Mouse (Mus musculus) midbrain, postnatal 0 days (tissue): ENCODE measurements at regions not wholly inside any gene's neighbourhood (a gene's known extent, or its start where the extent isn't known, plus 50 kb on each side); places are given as distances from the start of the nearest gene placed in this dataset.
A peak's percentile ranks its signal among the peaks of the same experiment; 100 is the strongest.

Experiments used
- ATAC-seq: fragments of 200-750 bp; cut with Nextera tagmentation; 2 replicates; pipeline ENCODE4 v1.8.0; 2017; ENCODE audit warnings: moderate number of reproducible peaks, mild to moderate bottlenecking, moderate TSS enrichment, moderate library complexity; ENCODE audit not compliant: low FRiP score
- DNase-seq: peaks from one replicate; pipeline ENCODE4 v3.0.0-alpha.2; 2015; ENCODE audit warnings: low spot score
- H3K27ac ChIP-seq: fragments of 300-500 bp; sonication (generic); 2 replicates; pipeline ENCODE4 v1.5.1; 2014; ENCODE audit warnings: low read depth, mild to moderate bottlenecking, low read length, mixed read lengths
- H3K27me3 ChIP-seq: fragments of 300-500 bp; sonication (generic); 2 replicates; pipeline ENCODE4 v1.6.1; 2014; ENCODE audit warnings: low read length, control low read depth, mixed read lengths; ENCODE audit not compliant: insufficient read depth
- H3K36me3 ChIP-seq: fragments of 300-500 bp; sonication (generic); 2 replicates; pipeline ENCODE4 v1.6.1; 2014; ENCODE audit warnings: low read length, control low read depth, mixed read lengths; ENCODE audit not compliant: insufficient read depth
- H3K4me1 ChIP-seq: fragments of 300-500 bp; sonication (generic); 2 replicates; pipeline ENCODE4 v1.6.1; 2014; ENCODE audit warnings: mild to moderate bottlenecking, control low read depth, antibody characterized with exemption, low read length, mixed read lengths; ENCODE audit not compliant: insufficient read depth
- H3K4me2 ChIP-seq: fragments of 300-500 bp; sonication (generic); 2 replicates; pipeline ENCODE4 v1.6.1; 2014; ENCODE audit warnings: low read depth, mild to moderate bottlenecking, low read length, mixed read lengths; ENCODE audit not compliant: poor library complexity, severe bottlenecking
- H3K4me3 ChIP-seq: fragments of 300-500 bp; sonication (generic); 2 replicates; pipeline ENCODE4 v1.5.1; 2014; ENCODE audit warnings: low read depth, mild to moderate bottlenecking, low read length, moderate library complexity
- H3K9ac ChIP-seq: fragments of 300-500 bp; sonication (generic); replicated peaks from 2 replicates; pipeline ENCODE4 v1.6.1; 2014; ENCODE audit warnings: mild to moderate bottlenecking, low read length, moderate library complexity, mixed read lengths; ENCODE audit not compliant: poor library complexity, severe bottlenecking
- H3K9me3 ChIP-seq: fragments of 300-500 bp; sonication (generic); 2 replicates; pipeline ENCODE4 v1.6.1; 2016; ENCODE audit warnings: low read length, control low read depth
- CTCF ChIP-seq: IDR thresholded peaks from 2 replicates; pipeline ENCODE4 v1.5.1; 2016; ENCODE audit warnings: antibody characterized with exemption, mild to moderate bottlenecking
- WGBS: fragments of 180-500 bp; shearing (Covaris S2); extraction: QIAGEN DNeasy Blood & Tissue Kit; methylation state at CpG from one replicate; pipeline ENCODE4 v1.1.7; 2014; 5-methylcytosine and 5-hydroxymethylcytosine counted together

DNA sequence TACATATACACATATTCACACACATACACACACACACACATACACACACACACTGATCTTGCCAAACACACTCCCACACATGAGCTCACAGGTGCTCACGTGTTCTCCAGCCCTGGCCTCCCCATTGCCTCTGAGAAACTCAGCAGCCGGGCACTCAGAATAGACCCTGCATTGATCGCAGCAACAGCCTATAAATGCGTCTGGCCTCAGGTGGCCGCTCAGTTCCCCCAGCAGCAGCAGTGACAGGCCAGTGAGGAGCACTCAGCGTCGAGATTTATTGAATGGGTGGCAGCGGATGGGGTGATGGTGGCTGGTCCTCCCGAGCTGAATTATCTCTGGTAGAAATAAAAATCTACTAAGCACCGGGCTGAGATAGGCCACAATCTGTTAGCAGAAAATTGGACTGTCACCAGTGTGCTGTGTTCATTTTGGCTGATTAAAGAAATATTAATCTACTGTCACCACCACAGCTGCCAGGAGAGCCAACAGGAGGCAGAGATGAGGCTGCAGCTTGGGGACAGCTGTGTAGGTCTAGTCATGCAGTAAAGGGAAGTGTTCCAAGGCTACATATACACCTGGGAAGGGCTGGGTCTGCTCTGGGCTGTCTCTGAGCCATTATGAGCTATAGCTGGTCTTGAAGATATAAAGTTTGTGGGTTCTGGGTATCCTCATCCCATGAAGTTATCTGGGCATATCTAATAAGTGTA, 80.4 kb upstream of the Ttc34 start:
- Histone ChIP-seq H3K27me3 (no peaks in the 10 kb centered on the region), H3K9ac (no peak overlapping the region), H3K4me2 (no peak overlapping the region), H3K9me3 (no peaks in the 10 kb centered on the region), H3K36me3 (no peaks in the 10 kb centered on the region), H3K4me3 (no peak overlapping the region), H3K27ac (no peak overlapping the region), H3K4me1 (no peaks in the 10 kb centered on the region)
- no peak for ATAC-seq
- WGBS, result 73% methylated on average over 10 of the region's 10 CpGs
- TF ChIP-seq CTCF, result no peak
- peak; percentile 23 for DNase-seq

DNA sequence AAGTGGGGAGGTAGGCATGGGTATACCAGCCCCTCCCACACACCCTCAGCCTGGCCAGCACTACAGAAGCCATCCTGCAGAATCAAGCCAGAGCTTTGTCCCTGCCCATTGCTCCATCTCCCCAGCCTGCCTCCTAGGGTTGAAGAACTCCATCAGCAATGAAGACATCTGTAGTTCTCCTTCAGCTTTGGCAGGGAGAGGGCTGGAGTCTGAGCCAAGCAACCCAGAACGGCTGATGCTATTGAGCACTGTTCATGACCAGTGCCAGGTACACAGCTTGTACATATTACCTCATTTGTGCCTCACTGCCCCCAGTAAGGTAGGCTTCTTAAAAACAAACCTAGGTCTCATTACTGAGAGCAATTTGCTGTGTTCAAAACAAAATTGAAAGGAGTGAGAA, 77.4 kb upstream of the Ttc34 start:
- 68% methylated on average over 1 of the region's 1 CpGs for WGBS
- Histone ChIP-seq H3K4me1 (no peaks in the 10 kb centered on the region), H3K9me3 (no peaks in the 10 kb centered on the region), H3K4me2 (no peak overlapping the region), H3K36me3 (no peaks in the 10 kb centered on the region), H3K27me3 (no peaks in the 10 kb centered on the region), H3K27ac (no peak overlapping the region), H3K9ac (no peak overlapping the region), H3K4me3 (no peak overlapping the region)
- DNase-seq, result no peak
- ATAC-seq, result no peak
- no peak for TF ChIP-seq CTCF

DNA sequence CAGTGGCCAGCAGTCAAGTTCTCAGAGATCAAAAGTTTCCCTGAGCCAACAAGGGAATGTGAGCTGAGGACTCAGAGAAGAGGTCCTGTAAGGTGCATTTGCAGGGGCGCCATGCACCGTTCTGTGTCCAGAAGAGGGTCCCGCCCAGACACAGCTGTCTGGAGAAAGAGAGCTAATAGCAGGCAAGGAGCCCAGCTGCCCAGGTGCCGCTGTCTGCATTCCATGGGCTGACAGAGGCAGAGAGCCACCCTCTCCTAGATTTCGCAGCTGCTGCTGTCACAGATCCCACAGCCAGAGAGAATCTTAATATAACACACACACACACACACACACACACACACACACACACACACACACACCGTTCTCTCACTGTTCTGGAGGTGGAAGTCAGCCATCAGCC, 73.0 kb upstream of the Ttc34 start:
- Histone ChIP-seq H3K9me3 (no peaks in the 10 kb centered on the region), H3K36me3 (no peaks in the 10 kb centered on the region)
- 75% methylated on average over 6 of the region's 6 CpGs for WGBS

DNA sequence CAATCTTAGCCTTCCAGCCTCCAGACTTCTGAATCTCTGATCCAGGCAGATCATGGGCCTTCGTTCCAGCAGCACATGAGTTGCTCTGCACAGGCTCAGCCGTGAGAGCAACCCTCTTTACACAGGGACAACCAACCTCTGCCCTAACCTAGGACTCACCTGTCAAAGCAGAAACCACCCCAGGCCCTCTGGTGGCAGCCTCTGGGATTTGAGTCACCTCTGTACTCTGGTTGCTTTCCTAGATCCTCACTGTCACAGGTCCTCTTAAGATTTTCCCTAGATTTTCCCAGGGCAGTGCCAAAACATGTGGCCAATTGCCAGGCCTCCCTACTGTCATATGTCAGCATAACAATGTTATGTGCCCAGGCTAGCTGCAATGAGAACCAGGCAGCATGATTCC, 71.1 kb upstream of the Ttc34 start:
- H3K4me3 ChIP-seq, result no peak overlapping the region
- WGBS, result 61% methylated on average over 2 of the region's 2 CpGs
- no peaks in the 10 kb centered on the region for H3K4me1 ChIP-seq
- ATAC-seq (no peak), DNase-seq (no peak)
- no peak overlapping the region for H3K27ac ChIP-seq
- no peaks in the 10 kb centered on the region for H3K9me3 ChIP-seq
- no peak overlapping the region for H3K9ac ChIP-seq
- no peaks in the 10 kb centered on the region for H3K36me3 ChIP-seq
- TF ChIP-seq CTCF, result peak; percentile 60
- H3K4me2 ChIP-seq, result no peak overlapping the region
- H3K27me3 ChIP-seq, result no peaks in the 10 kb centered on the region

More for the DNA sequence above, 73.0 kb upstream of the Ttc34 start:
- no peak for TF ChIP-seq CTCF
- no peak overlapping the region for H3K4me3 ChIP-seq
- H3K9ac ChIP-seq, result no peak overlapping the region
- no peak overlapping the region for H3K27ac ChIP-seq
- no peak overlapping the region for H3K4me2 ChIP-seq
- no peak for ATAC-seq
- no peaks in the 10 kb centered on the region for H3K4me1 ChIP-seq
- no peaks in the 10 kb centered on the region for H3K27me3 ChIP-seq
- no peak for DNase-seq

DNA sequence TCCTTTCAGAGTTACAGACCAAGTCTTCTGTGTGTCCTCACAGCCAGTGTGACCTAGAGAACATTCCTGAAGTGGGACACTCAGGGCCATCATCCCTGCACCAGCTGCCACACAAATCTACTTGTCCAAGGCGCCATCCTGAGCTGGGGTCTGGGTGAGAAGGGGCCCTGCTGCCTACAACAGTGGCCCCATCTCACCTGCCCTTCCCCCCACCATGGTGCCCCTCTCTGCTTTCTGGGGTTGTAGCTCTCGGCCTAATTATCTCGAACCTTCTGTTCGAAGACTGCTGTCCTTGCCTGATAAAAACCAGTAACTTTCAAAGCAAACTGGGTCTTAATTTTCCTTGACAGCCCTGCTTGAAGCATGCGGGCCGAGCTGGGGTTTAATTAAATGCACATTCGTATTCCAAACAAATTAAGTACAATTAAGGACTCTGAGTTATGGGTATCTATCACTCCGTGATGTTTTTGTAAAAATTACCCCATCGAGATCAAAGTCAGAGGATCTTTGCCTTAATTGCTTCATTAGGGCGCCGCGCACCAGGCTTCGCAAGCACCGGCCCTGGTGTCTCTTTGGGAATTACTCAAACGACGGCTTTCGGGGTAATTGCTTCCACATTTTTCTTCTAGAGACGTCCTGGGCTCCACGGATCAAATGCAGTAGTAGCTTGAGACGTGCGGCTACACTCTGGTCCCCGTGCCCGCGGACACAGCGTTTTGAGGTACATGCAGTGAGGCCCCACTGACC, 65.8 kb upstream of the Ttc34 start:
- no peak overlapping the region for H3K9ac ChIP-seq
- TF ChIP-seq CTCF, result no peak
- H3K36me3 ChIP-seq, result no peaks in the 10 kb centered on the region
- DNase-seq, result no peak
- WGBS, result 50% methylated on average over 25 of the region's 25 CpGs
- H3K4me1 ChIP-seq, result no peaks in the 10 kb centered on the region
- no peaks in the 10 kb centered on the region for H3K9me3 ChIP-seq
- no peak overlapping the region for H3K4me3 ChIP-seq
- H3K4me2 ChIP-seq, result no peak overlapping the region
- H3K27me3 ChIP-seq, result no peaks in the 10 kb centered on the region
- no peak for ATAC-seq
- H3K27ac ChIP-seq, result no peak overlapping the region

DNA sequence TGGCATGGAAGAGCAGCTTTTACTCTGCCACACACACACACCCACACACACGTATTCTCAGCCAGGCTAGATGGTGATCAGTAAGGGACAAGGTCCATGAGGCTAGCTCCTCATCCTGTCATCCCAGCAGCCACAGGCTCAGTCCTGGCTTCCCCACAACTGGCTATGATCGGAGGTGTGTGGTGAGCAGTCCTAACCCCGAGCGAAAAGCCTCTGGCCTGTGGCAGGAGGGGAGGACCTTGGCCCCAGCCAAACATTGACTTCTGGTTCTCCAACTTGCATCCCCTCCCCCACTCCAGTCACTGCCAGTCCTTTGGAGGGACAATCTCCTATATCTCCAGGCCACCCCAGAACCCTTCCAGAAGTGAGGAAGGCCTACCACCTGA, 65.2 kb upstream of the Ttc34 start:
- H3K4me1 ChIP-seq, result no peaks in the 10 kb centered on the region
- TF ChIP-seq CTCF, result no peak
- H3K27ac ChIP-seq, result no peak overlapping the region
- H3K9ac ChIP-seq, result no peak overlapping the region
- no peak overlapping the region for H3K4me3 ChIP-seq
- H3K36me3 ChIP-seq, result no peaks in the 10 kb centered on the region
- 77% methylated on average over 4 of the region's 4 CpGs for WGBS
- DNase-seq, result no peak
- H3K4me2 ChIP-seq, result no peak overlapping the region
- no peaks in the 10 kb centered on the region for H3K9me3 ChIP-seq
- no peak for ATAC-seq
- no peaks in the 10 kb centered on the region for H3K27me3 ChIP-seq
